Mouse (Mus musculus) forebrain, embryonic 16.5 days (tissue): ENCODE measurements at regions not wholly inside any gene's neighbourhood (a gene's known extent, or its start where the extent isn't known, plus 50 kb on each side); places are given as distances from the start of the nearest gene placed in this dataset.

Experiments
- ATAC-seq: fragments of 200-750 bp; cut with Nextera tagmentation; 2 replicates; pipeline ENCODE4 v1.8.0; 2017; ENCODE audit warnings: mild to moderate bottlenecking, moderate library complexity
- H3K27ac ChIP-seq: fragments of 300-500 bp; sonication (generic); 2 replicates; pipeline ENCODE4 v1.5.1; 2014; ENCODE audit warnings: low read length, control low read depth
- H3K27me3 ChIP-seq: fragments of 300-500 bp; sonication (generic); replicated peaks from 2 replicates; pipeline ENCODE4 v1.6.1; 2014; ENCODE audit warnings: low read length; ENCODE audit not compliant: control insufficient read depth, insufficient read depth
- H3K36me3 ChIP-seq: fragments of 300-500 bp; sonication (generic); 2 replicates; pipeline ENCODE4 v1.6.1; 2014; ENCODE audit not compliant: control insufficient read depth, insufficient read depth
- H3K4me1 ChIP-seq: fragments of 300-500 bp; sonication (generic); replicated peaks from 2 replicates; pipeline ENCODE4 v1.6.1; 2014; ENCODE audit warnings: low read length; ENCODE audit not compliant: control insufficient read depth, insufficient read depth
- H3K4me2 ChIP-seq: fragments of 300-500 bp; sonication (generic); 2 replicates; pipeline ENCODE4 v1.6.1; 2014; ENCODE audit warnings: mild to moderate bottlenecking, low read length, control low read depth
- H3K4me3 ChIP-seq: fragments of 300-500 bp; sonication (generic); replicated peaks from 2 replicates; pipeline ENCODE4 v1.5.1; 2014; ENCODE audit warnings: mild to moderate bottlenecking, low read length, control low read depth
- H3K9ac ChIP-seq: fragments of 300-500 bp; sonication (generic); replicated peaks from 2 replicates; pipeline ENCODE4 v1.6.1; 2014; ENCODE audit warnings: low read depth, low read length, control low read depth
- H3K9me3 ChIP-seq: fragments of 300-500 bp; sonication (generic); 2 replicates; pipeline ENCODE4 v1.6.1; 2016; ENCODE audit warnings: low read length; ENCODE audit not compliant: control insufficient read depth
- WGBS: fragments of 180-500 bp; shearing (Covaris S2); extraction: QIAGEN DNeasy Blood & Tissue Kit; methylation state at CpG from one replicate; pipeline ENCODE4 v1.1.7; 2014; 5-methylcytosine and 5-hydroxymethylcytosine counted together

DNA sequence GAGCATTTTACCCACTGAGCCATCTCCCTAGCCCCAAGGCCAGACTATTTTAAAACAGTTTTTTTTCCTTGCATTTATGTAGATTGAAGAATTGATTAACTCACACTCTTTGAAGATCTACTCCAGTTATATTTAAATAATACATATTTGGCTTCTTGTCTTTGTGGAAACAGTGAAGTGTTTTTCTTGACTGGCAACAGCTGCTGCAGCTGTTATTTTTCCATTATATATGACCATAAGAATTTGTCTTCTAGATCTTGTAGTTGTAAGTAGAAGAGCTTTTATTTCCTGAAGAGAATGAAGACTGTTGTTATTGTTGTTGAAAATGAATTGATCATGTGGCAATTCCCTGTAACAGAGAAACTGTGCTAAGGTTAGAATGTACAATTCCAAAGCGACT is 109.4 kb upstream of the Prickle1 start:
- no peak for ATAC-seq
- Histone ChIP-seq H3K36me3 (no peaks in the 10 kb centered on the region), H3K4me1 (peaks cover 8% of the 10 kb centered on the region), H3K9me3 (no peaks in the 10 kb centered on the region), H3K4me3 (no peak overlapping the region), H3K27ac (no peak overlapping the region), H3K9ac (no peak overlapping the region), H3K27me3 (no peaks in the 10 kb centered on the region), H3K4me2 (no peak overlapping the region)
- 87% methylated on average over 1 of the region's 1 CpGs for WGBS

DNA sequence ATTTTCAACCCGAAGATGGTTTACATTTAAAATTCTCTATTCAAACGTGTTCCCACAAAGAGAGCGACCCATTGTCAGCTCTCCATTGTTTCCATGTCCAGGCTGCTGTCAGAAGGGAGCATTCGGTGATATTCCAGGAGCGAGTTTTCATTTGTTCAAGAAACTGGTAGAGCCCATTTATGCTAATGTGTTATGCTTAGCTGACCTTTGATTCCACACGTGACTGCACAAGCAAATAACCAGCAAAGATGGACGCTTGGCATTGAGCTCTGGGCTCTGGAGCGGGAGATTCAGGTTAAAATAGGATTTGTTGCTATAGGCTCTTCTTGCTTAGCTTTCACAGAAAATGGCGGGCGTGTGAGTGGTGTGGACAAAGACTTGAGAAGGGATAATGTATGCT is 105.3 kb upstream of the Prickle1 start:
- no peaks in the 10 kb centered on the region for H3K27me3 ChIP-seq
- no peak overlapping the region for H3K9ac ChIP-seq
- WGBS = 43% methylated on average over 10 of the region's 10 CpGs
- H3K4me2 ChIP-seq = no peak overlapping the region
- no peak overlapping the region for H3K27ac ChIP-seq
- H3K36me3 ChIP-seq = no peaks in the 10 kb centered on the region
- peaks cover 26% of the 10 kb centered on the region for H3K4me1 ChIP-seq
- H3K4me3 ChIP-seq = no peak overlapping the region
- no peaks in the 10 kb centered on the region for H3K9me3 ChIP-seq
- ATAC-seq = no peak

DNA sequence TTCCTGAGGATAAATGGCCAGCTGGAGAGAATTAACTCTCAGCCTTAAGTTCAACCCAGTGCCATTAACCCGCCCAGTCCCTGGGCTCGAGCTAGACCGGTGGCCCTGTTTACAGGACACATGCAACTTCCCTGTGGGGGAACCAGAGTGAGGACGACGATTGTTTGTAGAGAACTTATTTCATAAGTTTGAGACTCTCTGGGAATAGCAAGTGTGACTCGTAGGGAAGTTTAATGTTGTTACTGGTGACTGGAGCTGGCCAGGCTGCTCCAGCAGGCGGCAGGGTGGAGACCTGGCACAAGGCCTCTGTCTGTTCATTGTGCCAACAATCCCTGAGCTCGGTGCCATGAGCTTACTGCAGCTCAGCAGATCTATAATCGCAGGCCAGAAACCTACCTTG is 104.3 kb upstream of the Prickle1 start:
- H3K9ac ChIP-seq = no peak overlapping the region
- 46% methylated on average over 9 of the region's 9 CpGs for WGBS
- peaks cover 26% of the 10 kb centered on the region for H3K4me1 ChIP-seq
- 0 out of 2 replicates have a peak overlapping the region, but pooled peaks have one; percentile 19 for H3K27ac ChIP-seq
- H3K9me3 ChIP-seq = no peaks in the 10 kb centered on the region
- no peaks in the 10 kb centered on the region for H3K27me3 ChIP-seq
- no peaks in the 10 kb centered on the region for H3K36me3 ChIP-seq
- peak; percentile 66 for ATAC-seq
- H3K4me2 ChIP-seq = no peak overlapping the region
- no peak overlapping the region for H3K4me3 ChIP-seq

DNA sequence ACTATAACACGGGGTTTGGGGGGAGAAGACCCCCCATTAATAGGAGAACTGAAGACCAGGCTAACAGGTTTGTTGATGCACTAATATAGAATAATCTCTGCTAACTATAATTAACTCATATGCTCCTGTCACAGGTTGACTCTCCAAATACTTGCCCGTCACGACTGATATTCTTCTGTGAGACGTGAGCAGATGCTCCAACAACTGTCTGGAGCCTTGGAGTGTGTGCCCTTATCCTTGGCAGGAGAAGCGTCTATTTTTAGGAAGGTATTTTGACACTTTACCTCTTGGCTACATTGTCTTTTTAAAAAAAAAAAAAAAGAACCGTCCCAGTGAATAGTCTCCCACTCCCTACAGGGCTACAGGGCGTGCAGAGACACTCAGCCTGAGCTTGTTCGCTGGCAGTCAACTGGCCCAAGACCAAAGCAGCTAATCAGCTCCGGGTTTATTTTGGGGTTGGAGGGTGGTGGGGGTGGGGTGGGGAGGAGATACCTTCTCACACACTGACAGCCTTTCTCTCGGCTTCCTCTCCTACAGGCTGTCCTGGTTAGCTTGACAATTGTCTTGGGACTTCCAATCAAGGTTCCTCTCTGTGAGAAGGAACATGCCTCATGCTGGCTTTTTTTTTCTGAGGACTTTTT is 102.6 kb upstream of the Prickle1 start:
- Histone ChIP-seq H3K4me2 (no peak overlapping the region; the same call in 1 of the 2 replicates), H3K27ac (no peak overlapping the region), H3K4me1 (peaks cover 26% of the 10 kb centered on the region), H3K9ac (no peak overlapping the region), H3K27me3 (no peaks in the 10 kb centered on the region), H3K4me3 (no peak overlapping the region), H3K9me3 (no peaks in the 10 kb centered on the region), H3K36me3 (no peaks in the 10 kb centered on the region)
- WGBS = 17% methylated on average over 10 of the region's 10 CpGs
- 0 out of 2 replicates have a peak, but pooled peaks have one; percentile 12 for ATAC-seq

DNA sequence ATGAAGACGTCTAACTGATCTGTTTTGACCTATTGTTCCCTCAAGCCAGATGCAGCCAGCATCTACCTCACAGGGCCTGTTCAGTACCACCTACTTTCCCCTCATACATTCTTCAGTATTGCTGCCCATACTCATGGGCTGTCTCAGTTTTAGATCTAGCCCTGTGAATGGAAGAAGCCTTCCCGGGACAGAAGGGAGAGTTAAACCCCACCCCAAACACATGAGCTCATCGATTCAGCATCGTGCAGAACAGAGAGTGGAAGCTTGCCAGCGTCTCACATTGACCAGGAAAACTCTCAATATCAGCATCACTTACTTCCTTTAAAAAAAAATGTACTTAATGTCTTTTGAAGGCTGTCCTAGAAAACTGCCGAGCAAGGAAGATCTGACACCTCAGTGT is 95.0 kb upstream of the Prickle1 start:
- 0 out of 2 replicates have a peak overlapping the region, but pooled peaks have one; percentile 28 for H3K27ac ChIP-seq
- H3K4me3 ChIP-seq = no peak overlapping the region
- no peaks in the 10 kb centered on the region for H3K9me3 ChIP-seq
- H3K27me3 ChIP-seq = no peaks in the 10 kb centered on the region
- H3K36me3 ChIP-seq = no peaks in the 10 kb centered on the region
- no peak overlapping the region for H3K4me2 ChIP-seq
- no peak for ATAC-seq
- no peak overlapping the region for H3K9ac ChIP-seq
- 68% methylated on average over 6 of the region's 6 CpGs for WGBS
- H3K4me1 ChIP-seq = no peaks in the 10 kb centered on the region

DNA sequence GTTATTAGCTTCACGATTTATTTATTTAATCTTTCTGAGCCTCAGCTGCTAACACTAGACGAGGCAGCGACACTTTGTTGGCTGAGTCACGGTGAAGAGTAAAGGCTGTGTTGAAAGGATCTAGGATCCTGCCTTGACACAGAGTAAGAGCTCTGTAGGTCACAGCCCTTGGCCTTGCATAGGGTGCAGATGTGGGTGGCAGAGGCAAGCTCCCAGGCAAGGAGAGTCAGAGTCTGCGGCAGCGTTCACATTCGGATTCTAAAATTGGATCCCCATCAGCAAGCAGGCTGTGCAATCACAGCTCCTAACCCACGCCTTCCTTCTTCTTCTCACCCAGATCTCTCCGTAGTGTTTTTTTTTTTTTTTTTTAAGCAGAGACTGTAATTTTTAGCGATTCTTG is 94.3 kb upstream of the Prickle1 start:
- H3K36me3 ChIP-seq = no peaks in the 10 kb centered on the region
- ATAC-seq = no peak
- 81% methylated on average over 10 of the region's 10 CpGs for WGBS
- no peaks in the 10 kb centered on the region for H3K4me1 ChIP-seq
- no peak overlapping the region for H3K9ac ChIP-seq
- H3K4me2 ChIP-seq = no peak overlapping the region
- H3K9me3 ChIP-seq = no peaks in the 10 kb centered on the region
- peak overlapping the region; percentile 39 for H3K27ac ChIP-seq
- no peaks in the 10 kb centered on the region for H3K27me3 ChIP-seq
- no peak overlapping the region for H3K4me3 ChIP-seq

DNA sequence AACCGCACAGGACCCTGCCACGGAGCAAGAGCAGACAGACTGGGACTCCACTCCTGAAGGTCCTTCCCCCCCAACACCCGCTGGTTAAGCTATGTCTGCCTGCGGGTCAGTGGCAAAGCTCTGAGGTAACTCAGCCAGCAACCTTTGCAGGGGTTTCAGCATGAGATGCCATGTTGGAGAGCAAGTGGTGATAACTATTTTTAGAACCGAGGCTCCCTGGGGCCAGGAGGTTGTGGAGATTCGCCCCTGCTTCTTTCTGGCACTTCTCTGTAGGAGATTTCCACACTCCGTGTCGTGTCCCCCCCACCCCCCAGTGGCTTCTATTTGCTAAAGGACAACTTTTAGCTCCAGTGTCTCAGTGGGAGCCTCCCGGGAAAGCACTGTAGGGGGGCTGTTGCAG is 90.7 kb upstream of the Prickle1 start:
- Histone ChIP-seq H3K9me3 (no peaks in the 10 kb centered on the region), H3K4me3 (no peak overlapping the region), H3K4me1 (no peaks in the 10 kb centered on the region), H3K4me2 (no peak overlapping the region), H3K27ac (no peak overlapping the region), H3K9ac (no peak overlapping the region), H3K36me3 (no peaks in the 10 kb centered on the region), H3K27me3 (no peaks in the 10 kb centered on the region)
- ATAC-seq = no peak
- WGBS = 59% methylated on average over 9 of the region's 9 CpGs

GRCm38 (mm10) chr15:93681602-93682001 is 85.9 kb upstream of the Prickle1 start:
- Histone ChIP-seq H3K27ac (no peak overlapping the region), H3K27me3 (no peaks in the 10 kb centered on the region), H3K9ac (no peak overlapping the region), H3K9me3 (no peaks in the 10 kb centered on the region), H3K4me1 (no peaks in the 10 kb centered on the region), H3K4me3 (no peak overlapping the region), H3K4me2 (no peak overlapping the region), H3K36me3 (no peaks in the 10 kb centered on the region)
- WGBS = 57% methylated on average over 4 of the region's 4 CpGs
- no peak for ATAC-seq

DNA sequence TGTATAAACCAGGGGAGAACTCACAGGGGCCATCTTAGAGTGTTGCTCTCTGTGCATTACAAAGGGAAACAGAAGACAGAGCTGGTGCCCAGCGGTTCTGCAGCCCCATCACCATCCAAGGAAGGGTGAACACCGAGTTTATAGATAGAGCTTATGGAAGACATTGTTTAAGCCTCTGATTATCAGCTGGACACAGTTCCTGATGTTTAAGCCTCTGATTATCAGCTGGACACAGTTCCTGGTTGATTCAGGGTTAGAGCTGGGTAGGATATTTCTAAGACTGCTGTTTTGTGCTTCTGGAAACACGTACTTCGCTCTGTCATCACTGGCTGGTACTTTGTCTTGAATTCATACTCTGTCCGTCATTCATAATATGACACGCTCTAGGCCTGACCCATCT is 79.9 kb upstream of the Prickle1 start:
- no peak for ATAC-seq
- WGBS = 95% methylated on average over 6 of the region's 6 CpGs
- Histone ChIP-seq H3K4me1 (no peaks in the 10 kb centered on the region), H3K27me3 (no peaks in the 10 kb centered on the region), H3K4me2 (no peak overlapping the region), H3K4me3 (no peak overlapping the region), H3K27ac (no peak overlapping the region), H3K36me3 (no peaks in the 10 kb centered on the region), H3K9ac (no peak overlapping the region), H3K9me3 (no peaks in the 10 kb centered on the region)

DNA sequence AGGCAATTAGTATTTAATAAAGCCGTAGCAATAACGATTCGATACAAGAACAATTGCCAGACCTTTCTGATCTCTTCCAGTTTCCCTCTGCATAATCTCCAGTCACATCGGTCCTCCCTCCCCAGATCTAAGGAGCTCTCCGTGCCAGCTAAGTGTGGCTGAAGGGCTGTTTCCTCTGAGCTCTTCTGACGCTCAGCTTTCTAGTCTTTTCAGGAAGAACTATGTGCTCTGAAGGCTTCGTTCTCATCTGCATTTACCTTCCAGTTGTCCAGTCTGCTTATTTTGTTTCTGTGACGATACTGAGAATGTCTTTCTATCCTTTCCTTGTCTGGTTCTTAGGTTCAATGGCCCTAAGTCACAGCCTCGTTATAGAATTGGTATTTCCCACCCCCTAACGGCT is 78.3 kb upstream of the Prickle1 start:
- Histone ChIP-seq H3K4me1 (no peaks in the 10 kb centered on the region), H3K9ac (no peak overlapping the region), H3K36me3 (no peaks in the 10 kb centered on the region), H3K9me3 (no peaks in the 10 kb centered on the region), H3K4me2 (no peak overlapping the region), H3K27me3 (no peaks in the 10 kb centered on the region), H3K27ac (no peak overlapping the region), H3K4me3 (no peak overlapping the region)
- 45% methylated on average over 10 of the region's 10 CpGs for WGBS
- ATAC-seq = no peak
